Mouse (Mus musculus): Measurements from ENCODE around the gene 2300002M23Rik.

GRCm38 (mm10) chr17:35590410-35591218 lies 23.4 kb downstream of the 2300002M23Rik start:
- TF ChIP-seq CTCF (IDR thresholded peaks at IDR 0.05; ENCODE audit: low read depth) (peak; percentile 81), EP300 (IDR thresholded peaks at IDR 0.05; ENCODE audit: low read depth) (no peak)

Data from heart, postnatal 0 days (tissue).